Mouse (Mus musculus): ENCODE data around the gene Inafm2. TPM values are rescaled to one million over a fixed set of nuclear protein-coding genes. Genes with fewer than 3 reads are reported as not detected.
A peak's percentile ranks its signal among the peaks of the same experiment; 100 is the strongest.

The Inafm2 gene
- polyA plus RNA-seq, 1 experiment from 2014 or later: 27.2 TPM

DNA sequence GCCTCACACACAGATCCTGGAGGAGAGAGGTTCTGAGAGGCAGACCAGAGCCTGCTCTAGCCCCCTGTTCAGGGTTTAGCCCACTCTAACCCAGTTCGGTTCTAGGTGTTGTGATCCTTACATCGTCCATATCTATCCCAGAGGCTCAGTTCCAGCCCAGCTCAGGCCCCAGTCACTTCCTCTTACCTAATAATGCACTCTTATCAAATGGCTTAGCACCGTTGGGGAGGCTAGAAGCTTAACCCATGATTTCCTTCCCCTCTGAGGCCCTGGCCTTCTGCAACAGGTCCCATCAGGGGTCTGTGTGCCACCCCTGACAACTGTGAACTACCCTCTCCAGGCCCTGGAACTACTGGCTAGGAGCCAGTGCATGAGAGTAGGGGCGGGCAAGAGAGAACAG lies 16.4 kb upstream of the Inafm2 start:
- no peaks in the 10 kb centered on the region for H3K36me3 ChIP-seq
- H3K9ac ChIP-seq (replicated peaks): no peak overlapping the region
- H3K4me3 ChIP-seq: no peak overlapping the region
- ATAC-seq (replicated peaks): no peak
- H3K9me3 ChIP-seq: no peaks in the 10 kb centered on the region
- H3K4me2 ChIP-seq (replicated peaks): no peak overlapping the region
- 51% methylated on average over 4 of the region's 4 CpGs for WGBS
- H3K27ac ChIP-seq (replicated peaks): no peak overlapping the region
- H3K27me3 ChIP-seq: no peaks in the 10 kb centered on the region
- peaks cover 26% of the 10 kb centered on the region for H3K4me1 ChIP-seq

DNA sequence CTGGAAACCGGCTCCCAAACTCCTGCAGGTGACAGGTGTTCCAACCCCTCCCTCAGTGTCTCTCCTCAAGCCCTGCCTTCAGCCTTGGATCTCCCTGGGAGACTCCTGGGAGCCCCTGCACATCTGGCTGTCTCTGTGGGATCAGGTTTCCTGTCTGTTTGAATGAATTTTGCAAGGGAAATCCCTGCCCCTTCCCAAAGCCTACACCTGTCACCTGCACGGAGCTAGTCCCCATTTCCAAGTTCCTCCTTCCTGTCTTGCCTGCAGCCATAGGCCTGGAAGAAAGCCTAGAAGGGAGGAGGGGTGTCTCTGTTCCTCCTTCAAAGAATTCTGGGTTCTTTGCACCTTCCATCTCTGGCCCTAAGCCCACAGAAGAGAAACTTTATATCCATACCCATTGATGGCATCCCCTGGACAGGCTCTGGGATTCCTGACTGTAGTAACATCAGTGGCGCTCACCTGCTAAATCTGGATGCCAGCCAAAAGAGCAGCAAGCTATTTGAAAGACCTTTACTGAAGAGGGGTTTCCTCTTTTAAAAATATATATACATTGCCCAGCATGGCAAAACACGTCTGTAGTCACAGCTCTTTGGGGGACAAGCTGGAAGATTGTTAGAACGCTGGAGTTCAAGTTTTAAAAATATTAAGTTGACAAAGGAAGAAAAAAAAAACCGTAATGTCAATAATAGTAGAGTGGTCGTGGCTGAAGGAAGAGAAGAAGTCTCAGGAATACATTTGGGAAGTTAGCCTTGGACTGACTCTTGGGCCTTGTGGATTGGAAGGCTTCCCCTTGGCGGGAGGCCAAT lies 15.5 kb upstream of the Inafm2 start:
- H3K9me3 ChIP-seq: no peaks in the 10 kb centered on the region
- H3K27ac ChIP-seq (replicated peaks): no peak overlapping the region
- H3K27me3 ChIP-seq: no peaks in the 10 kb centered on the region
- WGBS: 21% methylated on average over 8 of the region's 8 CpGs
- no peak for ATAC-seq (replicated peaks)
- no peak overlapping the region for H3K4me3 ChIP-seq
- no peak overlapping the region for H3K4me2 ChIP-seq (replicated peaks)
- H3K9ac ChIP-seq (replicated peaks): no peak overlapping the region
- H3K36me3 ChIP-seq: no peaks in the 10 kb centered on the region
- H3K4me1 ChIP-seq: peaks cover 28% of the 10 kb centered on the region

DNA sequence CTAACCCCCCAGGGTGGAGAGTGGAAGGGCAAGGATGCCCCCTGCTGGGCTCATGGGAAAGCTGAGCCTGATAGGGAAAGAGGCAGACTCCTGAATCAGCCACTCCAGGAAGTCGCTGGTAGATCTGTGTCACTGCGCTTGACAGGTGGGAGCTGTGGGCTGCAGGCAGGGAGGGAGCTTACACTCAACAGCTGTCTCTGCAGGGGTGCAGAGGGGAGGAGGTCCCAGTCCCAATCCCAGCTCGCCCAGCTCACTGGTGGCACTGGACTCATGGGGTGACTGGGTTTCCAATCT lies 15.0 kb upstream of the Inafm2 start:
- H3K4me3 ChIP-seq: no peak overlapping the region
- no peak overlapping the region for H3K27ac ChIP-seq (replicated peaks)
- no peak for ATAC-seq (replicated peaks)
- no peaks in the 10 kb centered on the region for H3K27me3 ChIP-seq
- no peak overlapping the region for H3K9ac ChIP-seq (replicated peaks)
- H3K36me3 ChIP-seq: no peaks in the 10 kb centered on the region
- H3K4me1 ChIP-seq: peaks cover 28% of the 10 kb centered on the region
- H3K4me2 ChIP-seq (replicated peaks): no peak overlapping the region
- H3K9me3 ChIP-seq: no peaks in the 10 kb centered on the region
- WGBS: 8% methylated on average over 3 of the region's 3 CpGs

DNA sequence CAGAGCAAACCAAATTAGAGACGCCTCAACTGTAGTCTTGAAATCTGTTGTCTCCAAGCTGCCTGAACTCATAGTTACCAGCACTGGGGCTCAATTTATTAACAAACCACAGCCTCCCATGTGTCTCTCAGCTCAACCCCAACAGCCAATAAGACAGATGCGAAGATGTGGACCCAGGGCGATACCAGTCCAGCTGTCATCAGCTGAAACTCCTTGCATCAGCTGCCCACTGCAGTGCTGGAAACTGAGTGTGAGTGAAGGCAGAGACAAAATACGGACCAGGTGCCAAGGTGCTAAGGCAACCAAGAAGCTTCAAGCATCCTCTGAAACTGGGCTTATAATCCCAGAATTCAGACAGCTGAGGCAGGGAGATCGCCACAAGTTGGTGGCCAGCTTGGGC lies 13.6 kb upstream of the Inafm2 start:
- ATAC-seq (replicated peaks): no peak
- Histone ChIP-seq H3K27ac (replicated peaks) (no peak overlapping the region), H3K4me2 (replicated peaks) (no peak overlapping the region), H3K27me3 (no peaks in the 10 kb centered on the region), H3K9ac (replicated peaks) (no peak overlapping the region), H3K9me3 (no peaks in the 10 kb centered on the region), H3K36me3 (no peaks in the 10 kb centered on the region), H3K4me1 (peaks cover 28% of the 10 kb centered on the region), H3K4me3 (no peak overlapping the region)
- 87% methylated on average over 5 of the region's 5 CpGs for WGBS

DNA sequence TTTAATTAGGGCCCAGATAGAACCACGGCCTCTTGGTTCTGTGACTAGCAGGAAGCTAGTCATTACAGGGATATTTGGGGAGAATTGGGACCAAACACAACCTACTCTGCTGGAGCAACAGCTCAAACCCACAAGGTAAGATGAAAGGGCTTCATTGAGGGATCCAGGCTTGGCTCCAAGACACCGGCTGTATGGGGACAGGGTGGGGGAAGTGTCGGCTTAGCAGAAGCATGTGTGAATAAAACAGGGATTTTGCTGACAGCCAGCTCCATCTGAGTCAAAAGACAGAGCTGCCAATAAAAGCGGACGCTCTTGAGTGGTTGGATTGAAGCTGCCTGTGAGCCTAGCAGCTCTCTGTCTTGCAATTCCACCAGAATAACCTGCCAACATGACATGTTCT lies 12.2 kb upstream of the Inafm2 start:
- Histone ChIP-seq H3K27ac (replicated peaks) (peak overlapping the region; percentile 61), H3K4me3 (no peak overlapping the region), H3K4me1 (peaks cover 27% of the 10 kb centered on the region), H3K27me3 (no peaks in the 10 kb centered on the region), H3K9me3 (no peaks in the 10 kb centered on the region), H3K4me2 (replicated peaks) (no peak overlapping the region), H3K36me3 (no peaks in the 10 kb centered on the region), H3K9ac (replicated peaks) (no peak overlapping the region)
- ATAC-seq (replicated peaks): peak; percentile 83
- 28% methylated on average over 5 of the region's 5 CpGs for WGBS

DNA sequence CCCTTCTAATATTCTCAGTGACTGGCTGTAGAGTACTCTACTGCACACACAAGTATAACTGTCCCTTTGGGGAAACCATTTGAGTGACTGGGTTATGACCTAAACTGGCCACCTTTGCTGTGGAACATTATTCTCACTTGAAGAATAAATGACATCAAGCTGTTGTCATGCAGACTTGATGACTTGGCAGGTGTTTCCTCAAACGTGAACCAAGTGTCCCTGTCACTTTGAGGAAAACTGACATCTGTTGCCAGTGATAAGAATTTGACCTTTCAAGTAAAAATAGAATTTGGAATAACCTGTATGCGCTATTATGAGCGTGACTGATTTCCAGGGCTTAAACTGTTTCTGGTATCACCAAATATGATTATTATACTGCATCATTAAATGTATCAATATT lies 5.2 kb upstream of the Inafm2 start:
- no peak for ATAC-seq (replicated peaks)
- no peaks in the 10 kb centered on the region for H3K36me3 ChIP-seq
- H3K9ac ChIP-seq (replicated peaks): no peak overlapping the region
- 70% methylated on average over 3 of the region's 3 CpGs for WGBS
- peaks cover 14% of the 10 kb centered on the region for H3K4me1 ChIP-seq
- no peaks in the 10 kb centered on the region for H3K9me3 ChIP-seq
- H3K4me2 ChIP-seq (replicated peaks): no peak overlapping the region
- no peak overlapping the region for H3K27ac ChIP-seq (replicated peaks)
- no peak overlapping the region for H3K4me3 ChIP-seq
- H3K27me3 ChIP-seq: no peaks in the 10 kb centered on the region

DNA sequence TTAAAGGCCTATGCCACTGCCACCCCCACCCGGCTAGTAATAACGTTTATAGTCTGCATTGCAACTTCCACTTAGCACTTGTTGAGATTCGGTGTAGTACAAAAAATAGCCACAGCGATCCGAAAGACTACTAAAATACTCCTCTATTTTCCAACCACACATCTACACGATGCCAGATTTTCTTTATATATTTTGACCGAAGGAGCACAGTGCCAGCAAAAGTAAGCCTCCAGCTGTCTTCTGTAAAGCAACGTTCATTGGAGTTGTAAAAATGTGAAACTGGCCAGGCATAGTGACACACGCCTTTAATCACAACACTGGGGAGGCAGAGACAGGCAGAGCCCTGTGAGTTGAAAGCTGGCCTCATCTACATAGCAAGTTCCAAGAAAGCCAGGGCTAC lies 4.4 kb upstream of the Inafm2 start:
- ATAC-seq (replicated peaks): no peak
- 70% methylated on average over 9 of the region's 9 CpGs for WGBS
- Histone ChIP-seq H3K36me3 (no peaks in the 10 kb centered on the region), H3K4me2 (replicated peaks) (no peak overlapping the region), H3K4me1 (peaks cover 14% of the 10 kb centered on the region), H3K27me3 (no peaks in the 10 kb centered on the region), H3K4me3 (no peak overlapping the region), H3K9ac (replicated peaks) (no peak overlapping the region), H3K27ac (replicated peaks) (no peak overlapping the region), H3K9me3 (no peaks in the 10 kb centered on the region)

DNA sequence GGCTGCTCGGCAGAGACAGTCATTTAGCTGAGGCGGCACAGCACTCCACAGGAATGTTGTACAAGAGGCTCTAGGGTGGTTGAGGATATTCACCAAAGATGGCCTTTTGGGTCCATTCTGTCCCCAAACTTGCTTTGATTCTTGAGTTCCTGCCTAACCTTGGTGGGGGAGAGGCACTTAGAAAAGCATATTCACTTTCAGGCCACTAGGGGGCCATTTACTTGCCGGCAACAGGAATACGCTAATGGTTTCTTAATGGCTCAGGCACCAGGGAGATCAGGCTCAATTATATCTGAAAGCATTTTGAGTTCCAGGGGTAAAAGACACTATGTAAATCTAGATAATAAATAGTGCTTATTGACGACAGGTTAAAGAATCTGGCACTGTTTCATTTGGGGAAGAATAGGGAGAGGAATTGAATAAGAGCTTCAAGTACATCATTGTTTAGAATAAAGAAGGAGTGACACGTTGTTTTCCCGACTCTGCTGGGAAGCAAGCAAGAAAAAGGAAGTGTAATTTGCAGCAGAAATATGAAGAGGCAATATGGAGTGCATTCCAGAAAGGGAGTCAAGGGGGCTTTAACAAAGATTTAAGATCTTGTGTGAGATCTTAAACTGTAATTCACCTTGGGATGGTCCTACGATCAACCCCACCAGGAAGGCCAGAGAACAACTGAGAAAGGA lies 2.2 kb upstream of the Inafm2 start:
- H3K4me1 ChIP-seq: peaks cover 34% of the 10 kb centered on the region
- H3K9ac ChIP-seq (replicated peaks): no peak overlapping the region
- no peak overlapping the region for H3K4me3 ChIP-seq
- WGBS: 23% methylated on average over 8 of the region's 8 CpGs
- no peaks in the 10 kb centered on the region for H3K27me3 ChIP-seq
- H3K36me3 ChIP-seq: no peaks in the 10 kb centered on the region
- H3K4me2 ChIP-seq (replicated peaks): no peak overlapping the region
- H3K27ac ChIP-seq (replicated peaks): peak overlapping the region; percentile 29; the same call in 1 of the 2 replicates
- no peak for ATAC-seq (replicated peaks)
- no peaks in the 10 kb centered on the region for H3K9me3 ChIP-seq

DNA sequence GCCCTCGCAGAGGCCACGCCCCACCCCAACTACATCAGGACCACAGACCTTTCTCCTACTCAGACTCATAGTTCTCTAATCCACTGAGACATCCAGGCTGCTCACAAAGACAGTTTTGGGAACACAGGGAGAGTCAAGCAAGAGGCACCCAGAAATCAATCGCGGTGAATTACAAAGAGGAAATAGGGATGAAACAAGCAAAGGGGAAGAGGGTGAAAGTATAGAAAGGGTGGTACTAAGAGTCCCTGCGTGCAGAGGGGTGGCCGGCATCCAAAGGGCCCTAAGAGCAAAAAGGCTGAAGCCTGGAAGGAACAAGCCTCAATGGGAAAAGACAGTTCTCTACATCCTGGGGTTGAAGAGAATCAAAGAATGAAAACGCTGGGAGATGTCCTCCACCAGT lies 937 bp upstream of the Inafm2 start:
- WGBS: 6% methylated on average over 7 of the region's 7 CpGs
- ATAC-seq (replicated peaks): no peak
- Histone ChIP-seq H3K9ac (replicated peaks) (peak overlapping the region; percentile 94; the same call in 1 of the 2 replicates), H3K4me2 (replicated peaks) (peak overlapping the region; percentile 84), H3K4me3 (peak overlapping the region; percentile 96; the same call in 1 of the 2 replicates), H3K27ac (replicated peaks) (no peak overlapping the region), H3K27me3 (no peaks in the 10 kb centered on the region), H3K36me3 (no peaks in the 10 kb centered on the region), H3K9me3 (no peaks in the 10 kb centered on the region), H3K4me1 (peaks cover 45% of the 10 kb centered on the region)

DNA sequence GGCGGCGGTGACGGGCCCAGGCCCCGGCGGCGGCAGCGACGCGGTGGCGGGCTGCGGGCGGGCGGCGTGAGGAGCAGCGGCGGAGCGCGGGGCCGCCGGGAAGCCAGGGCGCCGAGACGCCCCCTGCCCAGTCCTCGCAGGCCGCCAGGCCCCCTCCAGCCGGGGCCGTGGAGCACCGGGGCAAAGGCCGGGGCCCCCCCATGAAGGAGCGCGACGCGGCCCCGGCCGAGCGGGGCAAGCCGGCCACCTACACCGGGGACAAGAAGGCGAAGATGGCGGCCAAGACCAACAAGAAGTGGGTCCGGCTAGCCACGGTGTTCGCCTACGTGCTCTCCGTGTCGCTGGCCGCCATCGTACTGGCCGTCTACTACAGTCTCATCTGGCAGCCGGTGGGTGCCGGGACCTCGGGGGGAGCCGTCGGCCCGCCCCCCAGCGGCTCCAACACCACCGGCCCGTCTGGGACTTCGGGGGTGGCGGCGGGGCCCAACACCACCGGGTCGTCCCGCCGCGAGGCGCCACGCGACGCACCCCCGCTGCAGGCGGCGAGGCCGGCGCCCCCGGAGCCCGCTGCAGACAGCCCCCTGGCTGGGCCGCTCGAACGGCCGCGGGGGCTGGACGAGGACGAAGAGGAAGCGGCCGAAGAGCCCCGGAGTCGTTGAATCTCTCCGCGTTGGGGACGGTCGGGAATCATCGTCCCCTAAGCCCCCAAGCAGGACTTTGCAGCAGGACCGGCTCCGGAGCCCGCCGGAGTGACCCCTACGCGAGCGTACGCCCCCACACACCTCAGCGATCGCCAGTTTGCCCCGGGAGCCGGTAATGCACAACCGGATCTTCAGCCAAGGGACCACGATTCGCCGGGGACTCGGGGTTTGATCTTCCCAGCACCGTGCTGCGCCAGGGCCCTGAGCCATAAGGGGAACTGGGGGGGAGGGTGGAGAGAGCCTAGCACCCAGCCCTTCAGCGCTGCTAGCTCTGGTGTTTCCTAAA lies 650 bp downstream of the Inafm2 start:
- Histone ChIP-seq H3K4me3 (peak overlapping the region; percentile 96), H3K4me2 (replicated peaks) (peak overlapping the region; percentile 84), H3K27ac (replicated peaks) (peak overlapping the region; percentile 54), H3K4me1 (peaks cover 54% of the 10 kb centered on the region), H3K9me3 (no peaks in the 10 kb centered on the region), H3K27me3 (no peaks in the 10 kb centered on the region), H3K36me3 (no peaks in the 10 kb centered on the region), H3K9ac (replicated peaks) (peak overlapping the region; percentile 94)
- WGBS: under 1% methylated on average over 96 of the region's 113 CpGs
- peak; percentile 15 for ATAC-seq (replicated peaks)

DNA sequence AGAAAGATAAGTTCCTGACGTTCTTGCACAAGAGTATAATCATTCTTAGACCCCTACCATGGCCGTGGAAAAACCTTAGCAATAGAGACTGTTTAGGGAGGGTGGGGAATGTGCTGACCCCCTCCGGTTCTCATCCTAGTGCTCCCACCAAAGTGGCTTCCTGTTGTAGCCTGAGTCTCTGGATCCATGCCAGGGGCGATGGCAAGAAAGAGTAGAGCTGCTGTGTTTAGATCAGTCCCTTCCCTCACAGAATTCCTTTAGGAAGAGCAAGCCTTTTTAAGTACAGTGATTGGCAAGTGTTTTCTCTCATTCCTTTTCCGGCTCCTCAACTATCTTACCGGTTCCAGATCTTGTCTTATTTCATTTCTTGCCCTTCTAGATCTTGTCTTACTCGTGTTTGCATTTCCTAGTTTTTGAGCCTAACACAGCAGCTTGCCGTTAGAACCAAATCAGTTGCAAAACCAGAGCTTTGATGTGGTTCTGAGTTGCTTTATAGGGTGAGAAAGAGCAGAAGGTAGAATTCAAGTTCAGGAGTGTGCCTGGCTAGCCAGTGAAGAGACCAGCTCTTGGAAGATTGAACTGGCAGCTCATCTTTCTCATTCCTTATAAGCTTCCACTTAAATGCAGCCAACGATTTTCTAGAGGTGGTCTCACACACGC lies 1.9 kb downstream of the Inafm2 start:
- ATAC-seq (replicated peaks): no peak
- Histone ChIP-seq H3K9ac (replicated peaks) (peak overlapping the region; percentile 94), H3K4me1 (peaks cover 55% of the 10 kb centered on the region), H3K27me3 (no peaks in the 10 kb centered on the region), H3K36me3 (no peaks in the 10 kb centered on the region), H3K27ac (replicated peaks) (no peak overlapping the region), H3K4me2 (replicated peaks) (peak overlapping the region; percentile 84), H3K9me3 (no peaks in the 10 kb centered on the region), H3K4me3 (peak overlapping the region; percentile 96)
- WGBS: 28% methylated on average over 10 of the region's 10 CpGs
